Mouse (Mus musculus): ENCODE measurements around the gene Rgs8.

DNA sequence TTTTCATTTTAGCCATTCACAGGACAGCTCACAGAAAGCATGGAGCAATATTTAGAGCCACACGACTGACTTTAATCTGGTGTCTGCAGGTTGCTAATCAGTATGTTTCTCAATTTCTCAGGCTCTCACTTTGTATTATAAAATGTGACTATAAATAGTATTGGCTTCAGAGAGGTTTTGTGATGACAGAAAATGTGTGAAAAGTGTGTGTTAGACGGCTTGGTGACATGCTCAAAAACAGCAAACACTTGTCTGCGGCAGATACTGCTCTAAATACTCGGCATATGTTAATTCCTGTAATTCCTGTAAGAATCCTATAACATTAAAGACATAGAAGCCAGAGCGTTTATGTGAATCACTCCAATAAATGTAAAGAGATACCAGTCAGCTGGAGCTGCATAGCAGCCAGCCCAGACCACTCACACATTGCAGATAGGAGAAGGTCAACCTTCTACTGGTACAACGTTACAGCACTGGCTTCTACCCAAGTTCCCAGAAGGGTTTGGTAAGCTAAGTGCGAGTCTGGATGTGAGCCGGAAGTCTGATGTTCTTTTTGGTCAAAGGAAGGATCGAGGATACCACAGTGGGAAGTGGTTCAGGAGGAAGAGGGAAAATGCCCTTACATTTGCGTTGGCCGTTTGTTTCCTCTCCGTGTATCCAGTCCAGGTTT lies 95.2 kb downstream of the Rgs8 start:
- TF ChIP-seq CTCF (conservative IDR thresholded peaks at IDR 0.05; ENCODE audit: insufficient read depth, insufficient read length, low read depth, low read length) (no peak), POLR2A (IDR thresholded peaks at IDR 0.05; ENCODE audit: low read depth, low read length) (no peak)
